Mouse (Mus musculus): Measurements from ENCODE around the gene Accs. TPM values are rescaled to one million over a fixed set of nuclear protein-coding genes. Genes with fewer than 3 reads are reported as not detected.

Gene Accs
- total and polyA plus RNA-seq, 3 experiments: 5.7 to 6.7 (median 6.2) TPM

- H3K9ac ChIP-seq (ENCODE audit: insufficient read depth, low read depth): no peak overlapping the region
- no peak for TF ChIP-seq E2F4 (IDR thresholded peaks at IDR 0.05; ENCODE audit: insufficient replicate concordance, low read depth, low read length)
- TF ChIP-seq ELF1 (IDR thresholded peaks at IDR 0.05; ENCODE audit: low read depth, low read length): no peak
- no peak for TF ChIP-seq NELFE (IDR thresholded peaks at IDR 0.05; ENCODE audit: low read depth, low read length)
- DNase-seq (ENCODE audit: extremely low read depth): no peak
Measured at GRCm38 (mm10) chr2:93840109-93840508, 9.6 kb downstream of the Accs start.

GRCm38 (mm10) chr2:93838931-93839330, 10.8 kb downstream of the Accs start:
- peaks cover 11 to 81% of the 10 kb centered on the region in 2 experiments for H3K36me3 ChIP-seq (replicated peaks in 1 of 2; ENCODE audit: control insufficient read depth in 1 of 2, insufficient read depth in 1 of 2, low read length in 1 of 2)
- H3K4me2 ChIP-seq (ENCODE audit: insufficient read depth, low read depth, poor library complexity, severe bottlenecking): no peak overlapping the region
- dilution Hi-C loops (cut with MboI; ENCODE audit: extremely low pct_ligation_motif_present, extremely low pct_unique_long_range_greater_than_20kb, low sequenced_read_pairs) (no loop called here), in situ Hi-C loops (cut with MboI; ENCODE audit: low pct_ligation_motif_present, low pct_unique_long_range_greater_than_20kb, low sequenced_read_pairs) (no loop called here)
- no peaks in the 10 kb centered on the region for H3K27me3 ChIP-seq (replicated peaks)
- H3K4me3 ChIP-seq (replicated peaks in 1 of 3; ENCODE audit: low read depth in 2 of 3, low read length in 2 of 3, poor library complexity in 1 of 3): no peak overlapping the region
- DNase-seq (ENCODE audit: extremely low read depth): no peak
- H3K9me3 ChIP-seq (replicated peaks; ENCODE audit: low read length): peaks cover 1% of the 10 kb centered on the region
- TF ChIP-seq MEF2A (IDR thresholded peaks at IDR 0.05; ENCODE audit: borderline replicate concordance, low read depth, low read length) (no peak), ZC3H11A (IDR thresholded peaks at IDR 0.05; ENCODE audit: low read depth, low read length) (no peak), E2F4 (IDR thresholded peaks at IDR 0.05; ENCODE audit: insufficient replicate concordance, low read depth, low read length) (no peak), MAX (IDR thresholded peaks at IDR 0.05; ENCODE audit: low read length) (no peak), MAZ (IDR thresholded peaks at IDR 0.05; ENCODE audit: low read depth, low read length) (no peak), USF1 (IDR thresholded peaks at IDR 0.05; ENCODE audit: low read depth, low read length) (no peak), NRF1 (IDR thresholded peaks at IDR 0.05; ENCODE audit: low read depth, low read length) (no peak), ZKSCAN1 (IDR thresholded peaks at IDR 0.05; ENCODE audit: borderline replicate concordance, low read depth, low read length) (no peak), BHLHE40 (IDR thresholded peaks at IDR 0.05; ENCODE audit: low read depth, low read length) (no peak), MXI1 (IDR thresholded peaks at IDR 0.05; ENCODE audit: low read depth, low read length) (no peak), POLR2AphosphoS2 (IDR thresholded peaks at IDR 0.05; ENCODE audit: low read depth, low read length) (no peak), MAFK (IDR thresholded peaks at IDR 0.05; ENCODE audit: insufficient replicate concordance, low read length) (no peak), SIN3A (IDR thresholded peaks at IDR 0.05; ENCODE audit: low read length) (no peak), TCF12 (IDR thresholded peaks at IDR 0.05; ENCODE audit: low read depth, low read length) (no peak), ETS1 (conservative IDR thresholded peaks at IDR 0.05; ENCODE audit: low read depth, low read length) (no peak)
- H3K27ac ChIP-seq (ENCODE audit: insufficient read depth, low read depth): no peak overlapping the region
- H3K79me2 ChIP-seq (replicated peaks; ENCODE audit: control insufficient read depth, extremely low read depth, insufficient read depth, poor library complexity, severe bottlenecking): no peaks in the 10 kb centered on the region
- no peak overlapping the region for H3K9ac ChIP-seq (ENCODE audit: insufficient read depth, low read depth)
- no peaks in the 10 kb centered on the region for H3K4me1 ChIP-seq (ENCODE audit: control insufficient read depth in 1 of 2, insufficient read depth in 2 of 2)

More at GRCm38 (mm10) chr2:93840109-93840508, 9.6 kb downstream of the Accs start:
- Histone ChIP-seq H3K27ac (ENCODE audit: insufficient read depth, low read depth) (no peak overlapping the region), H3K4me3 (replicated peaks in 1 of 3; ENCODE audit: low read depth in 2 of 3, low read length in 2 of 3, poor library complexity in 1 of 3) (no peak overlapping the region), H3K79me2 (replicated peaks; ENCODE audit: control insufficient read depth, extremely low read depth, insufficient read depth, poor library complexity, severe bottlenecking) (no peaks in the 10 kb centered on the region), H3K9me3 (replicated peaks; ENCODE audit: low read length) (peaks cover 1% of the 10 kb centered on the region), H3K4me1 (ENCODE audit: control insufficient read depth in 1 of 2, insufficient read depth in 2 of 2) (no peaks in the 10 kb centered on the region), H3K4me2 (ENCODE audit: insufficient read depth, low read depth, poor library complexity, severe bottlenecking) (no peak overlapping the region), H3K36me3 (replicated peaks in 1 of 2; ENCODE audit: control insufficient read depth in 1 of 2, insufficient read depth in 1 of 2, low read length in 1 of 2) (peaks cover 13 to 83% of the 10 kb centered on the region in 2 experiments), H3K27me3 (replicated peaks) (no peaks in the 10 kb centered on the region)
- in situ Hi-C loops (cut with MboI; ENCODE audit: low pct_ligation_motif_present, low pct_unique_long_range_greater_than_20kb, low sequenced_read_pairs) (no loop called here), dilution Hi-C loops (cut with MboI; ENCODE audit: extremely low pct_ligation_motif_present, extremely low pct_unique_long_range_greater_than_20kb, low sequenced_read_pairs) (no loop called here)
